Mouse (Mus musculus) thymus, adult 2 months (tissue): ENCODE results near the gene Ankdd1b. TPM values are rescaled to one million over a fixed set of nuclear protein-coding genes. Genes with fewer than 3 reads are reported as not detected.
A peak's percentile ranks its signal among the peaks of the same experiment; 100 is the strongest.

Experiments
- DNase-seq: peaks from one replicate; pipeline ENCODE4 v3.0.0; 2021
- H3K27ac ChIP-seq: fragments of 200-500 bp; 2 replicates; pipeline ENCODE4 v1.5.1; 2012; ENCODE audit warnings: low read length, control low read depth; ENCODE audit not compliant: control insufficient read depth, insufficient read depth
- H3K27me3 ChIP-seq: fragments of 200-500 bp; 2 replicates; pipeline ENCODE4 v1.6.1; 2012; ENCODE audit warnings: mild to moderate bottlenecking, low read length, moderate library complexity, mixed read lengths; ENCODE audit not compliant: control insufficient read depth, insufficient read depth
- H3K36me3 ChIP-seq: fragments of 200-500 bp; 2 replicates; pipeline ENCODE4 v1.6.1; 2012; ENCODE audit warnings: mild to moderate bottlenecking, low read length, moderate library complexity; ENCODE audit not compliant: control insufficient read depth, insufficient read depth
- H3K4me1 ChIP-seq: fragments of 200-500 bp; replicated peaks from 2 replicates; pipeline ENCODE4 v1.6.1; 2012; ENCODE audit warnings: low read length; ENCODE audit not compliant: control insufficient read depth, insufficient read depth
- H3K4me3 ChIP-seq: fragments of 200-500 bp; 2 replicates; pipeline ENCODE4 v1.5.1; 2012; ENCODE audit warnings: mild to moderate bottlenecking, low read length, control low read depth, moderate library complexity; ENCODE audit not compliant: control insufficient read depth, insufficient read depth
- CTCF ChIP-seq: fragments of 200-500 bp; IDR thresholded peaks from 2 replicates; pipeline ENCODE4 v1.5.1; 2012; ENCODE audit warnings: mild to moderate bottlenecking, control low read depth, low read length, moderate library complexity, borderline replicate concordance; ENCODE audit not compliant: control insufficient read depth, poor library complexity, insufficient read depth; ENCODE audit errors: extremely low read depth
- POLR2A ChIP-seq: fragments of 200-500 bp; IDR thresholded peaks from 2 replicates; pipeline ENCODE4 v1.6.1; 2012; ENCODE audit warnings: mild to moderate bottlenecking, low read length, control low read depth, moderate library complexity; ENCODE audit not compliant: control insufficient read depth, poor library complexity, insufficient read depth; ENCODE audit errors: extremely low read depth
- WGBS: fragments of 180-500 bp; shearing (Covaris S2); methylation state at CpG from one replicate; pipeline ENCODE4 v1.1.7; 2018; 5-methylcytosine and 5-hydroxymethylcytosine counted together
- polyA plus RNA-seq: library from polyadenylated mRNA; depleted of rRNA; stranded (reverse); fragments of >200 nt; gene quantifications from 2 replicates; pipeline ENCODE4 v1.2.3, GENCODE M21; 2012

Gene Ankdd1b
- polyA plus RNA-seq, 1 experiment: 0.26 TPM

- 22% methylated on average over 11 of the region's 11 CpGs for WGBS
- Histone ChIP-seq H3K27me3 (no peaks in the 10 kb centered on the region), H3K4me1 (peaks cover 10% of the 10 kb centered on the region; the same call in 1 of the 2 replicates), H3K27ac (no peak overlapping the region), H3K4me3 (no peak overlapping the region), H3K36me3 (no peaks in the 10 kb centered on the region)
- no peak for TF ChIP-seq POLR2A
- no peak for TF ChIP-seq CTCF
- peak; percentile 12 for DNase-seq
Measured at GRCm38 (mm10) chr13:96433648-96434190, 37.3 kb downstream of the Ankdd1b start.

GRCm38 (mm10) chr13:96433041-96433440 is 38.0 kb downstream of the Ankdd1b start:
- Histone ChIP-seq H3K27ac (no peak overlapping the region), H3K4me3 (no peak overlapping the region), H3K36me3 (no peaks in the 10 kb centered on the region), H3K27me3 (no peaks in the 10 kb centered on the region), H3K4me1 (peaks cover 10% of the 10 kb centered on the region; the same call in 1 of the 2 replicates)
- DNase-seq: no peak
- 85% methylated on average over 6 of the region's 6 CpGs for WGBS
- no peak for TF ChIP-seq CTCF
- TF ChIP-seq POLR2A: no peak

GRCm38 (mm10) chr13:96432376-96432811 is 38.6 kb downstream of the Ankdd1b start:
- no peak overlapping the region for H3K27ac ChIP-seq
- peaks cover 10% of the 10 kb centered on the region; the same call in 1 of the 2 replicates for H3K4me1 ChIP-seq
- no peak for DNase-seq
- H3K27me3 ChIP-seq: no peaks in the 10 kb centered on the region
- TF ChIP-seq POLR2A (no peak), CTCF (no peak)
- H3K36me3 ChIP-seq: no peaks in the 10 kb centered on the region
- WGBS: 97% methylated on average over 3 of the region's 3 CpGs
- H3K4me3 ChIP-seq: no peak overlapping the region

- Histone ChIP-seq H3K36me3 (no peaks in the 10 kb centered on the region), H3K4me3 (no peak overlapping the region), H3K27ac (no peak overlapping the region), H3K4me1 (peaks cover 10% of the 10 kb centered on the region; the same call in 1 of the 2 replicates), H3K27me3 (no peaks in the 10 kb centered on the region)
- WGBS: 46% methylated on average over 12 of the region's 12 CpGs
- DNase-seq: peak; percentile 83
- no peak for TF ChIP-seq POLR2A
- peak; percentile 91 for TF ChIP-seq CTCF
Measured at GRCm38 (mm10) chr13:96431595-96432156, 39.3 kb downstream of the Ankdd1b start.

- no peak overlapping the region for H3K4me3 ChIP-seq
- H3K36me3 ChIP-seq: no peaks in the 10 kb centered on the region
- WGBS: 93% methylated on average over 5 of the region's 5 CpGs
- no peak overlapping the region for H3K27ac ChIP-seq
- DNase-seq: no peak
- H3K27me3 ChIP-seq: no peaks in the 10 kb centered on the region
- H3K4me1 ChIP-seq: peaks cover 4% of the 10 kb centered on the region; the same call in 1 of the 2 replicates
- TF ChIP-seq POLR2A: no peak
- no peak for TF ChIP-seq CTCF
Measured at GRCm38 (mm10) chr13:96428531-96428930, 42.5 kb downstream of the Ankdd1b start.

- Histone ChIP-seq H3K4me3 (no peak overlapping the region), H3K27me3 (no peaks in the 10 kb centered on the region), H3K36me3 (no peaks in the 10 kb centered on the region), H3K4me1 (no peaks in the 10 kb centered on the region), H3K27ac (no peak overlapping the region)
- TF ChIP-seq POLR2A (no peak), CTCF (no peak)
- no peak for DNase-seq
- WGBS: 88% methylated on average over 3 of the region's 3 CpGs
Measured at GRCm38 (mm10) chr13:96426044-96426443, 45.0 kb downstream of the Ankdd1b start.
